29 mouse cellular contexts compared by ENCODE assay signal in genomic region chr3:6872170-6872569, GRCm38 (mm10).
DNase-seq lines count a peak whose midpoint lies in the region; ATAC-seq and TF ChIP-seq lines count a peak whose summit lies in the region.
"Had no signal": no experiment of that assay in that cellular context is flagged by ENCODE, and none has a peak within 500 bp of the region (broad histone marks: within the 10 kb centered on the region; RNA-seq: fewer than 3 reads in every experiment).

No protein-coding gene starts in this region.

- no peaks in the 10 kb centered on the region for H3K4me1 ChIP-seq in embryonic facial prominence, embryonic 11.5 days (ENCODE audit: control insufficient read depth, insufficient read depth, low read length)
- peaks cover 3% of the 10 kb centered on the region; the same call in 1 of the 2 replicates for H3K4me1 ChIP-seq in embryonic facial prominence, embryonic 10.5 days
- 0 out of 2 replicates have a peak, but pooled peaks cover 3% of the 10 kb centered on the region for H3K4me1 ChIP-seq in midbrain, embryonic 13.5 days (replicated peaks)
- no peaks in the 10 kb centered on the region for H3K4me1 ChIP-seq in midbrain, embryonic 10.5 days
- no peaks in the 10 kb centered on the region for H3K4me1 ChIP-seq in midbrain, embryonic 16.5 days (ENCODE audit: control insufficient read depth, insufficient read depth, low read length)
- H3K4me1 ChIP-seq: embryonic facial prominence, embryonic 13.5 days; embryonic facial prominence, embryonic 15.5 days; forebrain, embryonic 10.5 days; forebrain, embryonic 12.5 days had no signal

- no peaks in the 10 kb centered on the region for H3K27me3 ChIP-seq in embryonic facial prominence, embryonic 11.5 days (ENCODE audit: control insufficient read depth, insufficient read depth, low read length)
- no peaks in the 10 kb centered on the region for H3K27me3 ChIP-seq in embryonic facial prominence, embryonic 10.5 days (replicated peaks; ENCODE audit: low read depth, poor library complexity, severe bottlenecking)
- H3K27me3 ChIP-seq in midbrain, embryonic 13.5 days = no peaks in the 10 kb centered on the region
- H3K27me3 ChIP-seq in midbrain, embryonic 10.5 days (ENCODE audit: low read depth, poor library complexity, severe bottlenecking) = no peaks in the 10 kb centered on the region
- H3K27me3 ChIP-seq in midbrain, embryonic 16.5 days (ENCODE audit: control insufficient read depth, insufficient read depth, low read depth, low read length) = no peaks in the 10 kb centered on the region
- H3K27me3 ChIP-seq: CH12.LX; embryonic facial prominence, embryonic 13.5 days; embryonic facial prominence, embryonic 15.5 days; forebrain, embryonic 12.5 days; Patski had no signal

- 58% methylated on average over 3 of the region's 3 CpGs for WGBS in embryonic facial prominence, embryonic 11.5 days
- 67% methylated on average over 3 of the region's 3 CpGs for WGBS in embryonic facial prominence, embryonic 10.5 days
- 60% methylated on average over 3 of the region's 3 CpGs for WGBS in midbrain, embryonic 13.5 days
- 90% methylated on average over 3 of the region's 3 CpGs for WGBS in midbrain, embryonic 10.5 days
- 38% methylated on average over 3 of the region's 3 CpGs for WGBS in midbrain, embryonic 16.5 days

- no peak for TF ChIP-seq CTCF in brain, embryonic 14.5 days (IDR thresholded peaks at IDR 0.05; ENCODE audit: borderline replicate concordance, extremely low read depth, insufficient read depth, insufficient read length)

- peak; percentile 13 for DNase-seq in embryonic facial prominence, embryonic 11.5 days (ENCODE audit: low spot score)
- DNase-seq in embryonic facial prominence, embryonic 10.5 days (ENCODE audit: low spot score) = no peak
- no peak for DNase-seq in midbrain, embryonic 10.5 days (ENCODE audit: low spot score)
- peak; percentile 60 for DNase-seq in brain, embryonic 14.5 days (ENCODE audit: low read depth)
- no peak for DNase-seq in layer of hippocampus, adult 8-10 months (ENCODE audit: low spot score in 2 of 2)
- no peak for DNase-seq in urinary bladder, postnatal 14 days (ENCODE audit: low spot score)
- DNase-seq: adrenal gland, adult 8-10 months; adrenal gland, postnatal 36 days; B cell, adult 2 months; cerebellum, adult 11 months; cerebellum, adult 18-20 months; cerebellum, adult 8-10 months; cerebellum, adult 9-11 months; cerebellum, postnatal 14 days; cerebellum, postnatal 36 days; embryo, embryonic 11 days had no signal

- TF ChIP-seq POLR2A in brain, embryonic 14.5 days (IDR thresholded peaks at IDR 0.05; ENCODE audit: borderline replicate concordance, extremely low read depth, insufficient read depth, insufficient read length, poor library complexity, severe bottlenecking) = no peak

- ATAC-seq in embryonic facial prominence, embryonic 11.5 days (replicated peaks; ENCODE audit: insufficient number of reproducible peaks, low FRiP score, low TSS enrichment, low read depth) = no peak
- ATAC-seq in midbrain, embryonic 13.5 days = peak; percentile 60; the same call in 1 of the 2 replicates
- peak; percentile 88 for ATAC-seq in midbrain, embryonic 16.5 days
- ATAC-seq: activated CD4-positive, CD25-positive, alpha-beta regulatory T cell, adult 4 months; CD4-positive, CD25-positive, alpha-beta regulatory T cell, adult 4 months; forebrain, embryonic 16.5 days; Patski had no signal

- no peaks in the 10 kb centered on the region for H3K9me3 ChIP-seq in embryonic facial prominence, embryonic 11.5 days (replicated peaks; ENCODE audit: control insufficient read depth, low read length)
- H3K9me3 ChIP-seq in embryonic facial prominence, embryonic 10.5 days = no peaks in the 10 kb centered on the region
- H3K9me3 ChIP-seq in midbrain, embryonic 13.5 days = no peaks in the 10 kb centered on the region
- no peaks in the 10 kb centered on the region for H3K9me3 ChIP-seq in midbrain, embryonic 10.5 days (replicated peaks)
- H3K9me3 ChIP-seq in midbrain, embryonic 16.5 days (replicated peaks; ENCODE audit: control insufficient read depth, low read length, poor library complexity, severe bottlenecking) = no peaks in the 10 kb centered on the region
- H3K9me3 ChIP-seq: embryonic facial prominence, embryonic 13.5 days; embryonic facial prominence, embryonic 15.5 days; forebrain, embryonic 10.5 days; forebrain, embryonic 12.5 days; G1E had no signal

- no peak overlapping the region for H3K4me2 ChIP-seq in embryonic facial prominence, embryonic 11.5 days (ENCODE audit: low read depth, low read length)
- no peak overlapping the region for H3K4me2 ChIP-seq in midbrain, embryonic 13.5 days (replicated peaks)
- no peak overlapping the region for H3K4me2 ChIP-seq in midbrain, embryonic 16.5 days (ENCODE audit: low read length)
- H3K4me2 ChIP-seq: embryonic facial prominence, embryonic 13.5 days; embryonic facial prominence, embryonic 15.5 days; forebrain, embryonic 12.5 days had no signal

- H3K27ac ChIP-seq in embryonic facial prominence, embryonic 11.5 days (replicated peaks; ENCODE audit: low read depth, low read length) = no peak overlapping the region
- H3K27ac ChIP-seq in embryonic facial prominence, embryonic 10.5 days (replicated peaks) = no peak overlapping the region
- H3K27ac ChIP-seq in midbrain, embryonic 13.5 days = no peak overlapping the region
- H3K27ac ChIP-seq in midbrain, embryonic 10.5 days (replicated peaks) = no peak overlapping the region
- H3K27ac ChIP-seq in midbrain, embryonic 16.5 days (ENCODE audit: low read length) = no peak overlapping the region
- H3K27ac ChIP-seq: embryonic facial prominence, embryonic 13.5 days; embryonic facial prominence, embryonic 15.5 days; forebrain, embryonic 10.5 days; forebrain, embryonic 12.5 days had no signal

- no peak overlapping the region for H3K4me3 ChIP-seq in embryonic facial prominence, embryonic 11.5 days (ENCODE audit: low read depth, low read length)
- H3K4me3 ChIP-seq in embryonic facial prominence, embryonic 10.5 days = no peak overlapping the region
- no peak overlapping the region for H3K4me3 ChIP-seq in midbrain, embryonic 13.5 days (replicated peaks)
- H3K4me3 ChIP-seq in midbrain, embryonic 10.5 days = no peak overlapping the region
- no peak overlapping the region for H3K4me3 ChIP-seq in midbrain, embryonic 16.5 days (ENCODE audit: low read depth, low read length)
- H3K4me3 ChIP-seq: embryonic facial prominence, embryonic 13.5 days; embryonic facial prominence, embryonic 15.5 days; erythroblast, embryonic 14.5 days; forebrain, embryonic 10.5 days; forebrain, embryonic 12.5 days had no signal

- H3K36me3 ChIP-seq in embryonic facial prominence, embryonic 11.5 days (replicated peaks; ENCODE audit: control insufficient read depth, insufficient read depth, low read depth, low read length) = no peaks in the 10 kb centered on the region
- H3K36me3 ChIP-seq in embryonic facial prominence, embryonic 10.5 days (replicated peaks) = no peaks in the 10 kb centered on the region
- H3K36me3 ChIP-seq in midbrain, embryonic 13.5 days = no peaks in the 10 kb centered on the region
- no peaks in the 10 kb centered on the region for H3K36me3 ChIP-seq in midbrain, embryonic 10.5 days
- no peaks in the 10 kb centered on the region for H3K36me3 ChIP-seq in midbrain, embryonic 16.5 days (ENCODE audit: control insufficient read depth, insufficient read depth, low read length)
- H3K36me3 ChIP-seq: embryonic facial prominence, embryonic 13.5 days; embryonic facial prominence, embryonic 15.5 days; forebrain, embryonic 10.5 days; forebrain, embryonic 12.5 days; G1E had no signal

- H3K9ac ChIP-seq in embryonic facial prominence, embryonic 11.5 days (replicated peaks; ENCODE audit: low read length) = no peak overlapping the region
- no peak overlapping the region for H3K9ac ChIP-seq in midbrain, embryonic 13.5 days (replicated peaks)
- no peak overlapping the region for H3K9ac ChIP-seq in midbrain, embryonic 16.5 days (ENCODE audit: low read depth, low read length)
- H3K9ac ChIP-seq: embryonic facial prominence, embryonic 13.5 days; embryonic facial prominence, embryonic 15.5 days; forebrain, embryonic 12.5 days had no signal

Comparison
In these comparisons a context has a peak if more than half of its experiments do, and no peak if none do; other contexts are left out.
1. DNase-seq: peak in embryonic facial prominence, embryonic 11.5 days (single experiment) and brain, embryonic 14.5 days (single experiment); none in embryonic facial prominence, embryonic 10.5 days (single experiment), midbrain, embryonic 10.5 days (single experiment), layer of hippocampus, adult 8-10 months (0 of 2) and urinary bladder, postnatal 14 days (single experiment).